Mouse (Mus musculus) hematopoietic stem cell, adult 5-6 weeks (primary cell): ENCODE results near the gene Ak1. TPM values are rescaled to one million over a fixed set of nuclear protein-coding genes. Genes with fewer than 3 reads are reported as not detected.

Source experiments
- ATAC-seq, 2 experiments: fragments of 125-278 bp in 1 of 2; replicated peaks in 1 of 2; 2 replicates each; pipeline ENCODE4 v1.8.0; 2016 to 2017; ENCODE audit warnings: inconsistent platforms in 2 of 2, mild to moderate bottlenecking in 2 of 2, moderate number of reproducible peaks in 2 of 2, low read depth in 1 of 2, moderate TSS enrichment in 1 of 2; ENCODE audit not compliant: low FRiP score in 2 of 2, poor library complexity in 2 of 2, severe bottlenecking in 2 of 2, insufficient read depth in 1 of 2, low TSS enrichment in 1 of 2
- total RNA-seq: library from RNA; stranded (forward); fragments of 172-1452, 232-1000 nt; gene quantifications from 2 replicates; pipeline ENCODE4 v1.2.3, GENCODE M21; 2017

Gene Ak1
- total RNA-seq, 1 experiment from 2014 or later = 13.1 TPM

DNA sequence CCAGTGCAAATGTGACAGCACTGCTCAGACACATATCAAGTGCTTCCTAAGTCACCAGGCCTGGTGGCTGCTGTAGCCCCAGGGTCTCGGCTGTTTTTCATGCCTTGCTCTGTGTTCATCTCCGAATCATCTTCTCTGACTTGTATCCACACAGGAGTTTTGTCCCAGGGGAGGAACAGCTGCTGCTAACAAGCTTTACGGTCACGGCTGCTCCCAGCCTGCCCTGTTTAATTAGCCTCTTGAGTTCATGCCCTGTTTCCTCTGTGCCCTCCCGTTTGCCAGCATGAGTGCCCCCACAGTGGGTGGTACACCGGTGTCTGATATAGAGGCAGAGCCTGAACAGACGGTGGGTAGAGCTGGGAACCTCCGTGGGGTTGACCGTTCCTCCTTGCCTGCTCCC, 3.5 kb upstream of the Ak1 start:
- no peak for ATAC-seq

DNA sequence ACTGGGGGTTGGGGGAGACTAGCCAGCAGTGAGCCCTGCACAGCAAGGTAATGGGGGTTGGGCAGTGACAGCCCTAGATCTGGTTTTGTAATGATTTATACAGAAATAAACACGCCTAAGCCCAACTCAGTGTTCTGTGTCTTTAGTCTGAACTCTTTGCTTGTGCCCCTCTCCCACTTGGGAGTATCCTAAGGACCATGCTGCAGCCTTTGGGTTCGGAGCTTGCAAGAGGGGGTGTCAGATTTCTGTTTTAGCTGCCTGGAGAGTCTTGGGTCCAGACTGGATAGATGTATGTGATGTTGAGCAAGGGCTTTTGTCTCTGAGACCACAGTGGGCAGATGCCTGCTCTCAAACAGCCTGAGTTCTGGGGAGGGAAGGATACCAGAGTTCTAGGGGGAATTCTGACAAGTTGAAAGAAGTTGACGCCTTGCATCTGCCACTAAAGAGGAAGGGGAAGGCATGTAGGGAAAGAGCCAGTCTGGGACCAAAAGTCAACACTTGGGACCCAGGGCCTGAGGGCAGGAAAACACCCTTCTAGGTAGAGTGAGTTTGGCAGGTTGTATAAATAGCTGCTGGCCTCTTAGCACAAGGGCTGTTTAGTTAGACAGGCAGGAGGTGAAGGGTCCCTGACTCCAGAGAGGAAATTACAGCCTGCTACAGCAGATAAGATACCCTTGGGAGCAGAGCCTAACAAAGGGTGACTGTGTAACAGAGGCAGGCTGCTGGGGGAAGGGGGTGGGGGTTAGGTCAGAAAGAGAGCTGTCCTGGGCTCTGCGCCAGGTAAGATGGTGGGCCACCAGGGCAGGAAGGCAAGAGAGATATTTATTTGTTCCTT, 659 bp upstream of the Ak1 start:
- ATAC-seq = no peak

GRCm38 (mm10) chr2:32624111-32624748, 2.7 kb downstream of the Ak1 start:
- no peak for ATAC-seq

GRCm38 (mm10) chr2:32625212-32625872, 3.8 kb downstream of the Ak1 start:
- peak in 1 of 2 experiments; percentile 23; a peak in 1 of 4 replicates for ATAC-seq

GRCm38 (mm10) chr2:32625873-32626694, 4.5 kb downstream of the Ak1 start:
- no peak for ATAC-seq

- ATAC-seq = no peak
Observed at GRCm38 (mm10) chr2:32627266-32628043, 5.9 kb downstream of the Ak1 start.

DNA sequence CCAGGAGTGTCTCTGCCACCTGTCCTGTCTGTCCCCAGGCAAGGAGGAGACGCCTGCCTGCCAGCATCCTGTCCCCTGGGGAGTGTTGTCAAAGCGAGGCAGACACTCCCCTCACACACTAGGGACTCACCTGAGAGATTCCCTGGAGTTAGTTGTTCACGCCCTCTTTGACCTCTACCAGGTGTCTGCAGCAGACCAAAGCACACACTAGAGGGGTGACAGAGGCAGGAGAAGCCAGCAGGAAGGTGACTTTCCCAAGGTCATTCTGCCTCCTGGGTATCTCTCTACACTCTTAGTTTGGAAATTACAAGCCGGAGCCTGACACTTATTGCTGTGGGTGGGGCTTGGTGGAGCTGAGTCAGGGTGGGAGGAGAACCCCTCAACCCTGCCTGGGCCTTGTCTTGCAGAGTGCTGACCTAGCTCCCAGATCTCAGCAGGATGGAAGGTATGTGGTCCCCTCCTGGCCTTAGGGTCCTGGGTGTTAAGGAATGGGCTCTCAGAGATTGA, 6.5 kb downstream of the Ak1 start:
- no peak for ATAC-seq

- ATAC-seq = no peak
Observed at GRCm38 (mm10) chr2:32628729-32629128, 7.2 kb downstream of the Ak1 start.

GRCm38 (mm10) chr2:32629276-32629976, 7.9 kb downstream of the Ak1 start:
- ATAC-seq = peak; percentile 54 to 62

DNA sequence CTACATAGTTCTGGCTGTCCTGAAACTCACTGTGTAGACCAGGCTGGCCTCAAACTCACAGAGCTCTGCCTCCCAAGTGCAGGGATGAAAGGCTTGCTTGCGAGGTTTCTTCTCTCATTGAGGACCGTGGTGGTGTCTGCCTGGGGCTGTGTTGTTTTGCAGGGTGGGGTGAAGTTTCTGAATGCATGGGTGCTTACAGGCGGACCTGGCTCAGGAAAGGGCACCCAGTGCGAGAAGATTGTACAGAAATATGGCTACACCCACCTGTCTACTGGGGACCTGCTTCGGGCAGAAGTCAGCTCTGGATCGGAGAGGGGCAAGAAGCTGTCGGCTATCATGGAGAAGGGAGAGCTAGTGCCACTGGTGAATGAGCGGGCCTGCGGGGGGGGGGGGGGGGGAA, 8.5 kb downstream of the Ak1 start:
- ATAC-seq = no peak

GRCm38 (mm10) chr2:32631046-32631445, 9.5 kb downstream of the Ak1 start:
- ATAC-seq = no peak

GRCm38 (mm10) chr2:32631737-32632394, 10.3 kb downstream of the Ak1 start:
- ATAC-seq = peak; percentile 75 to 81; a peak in 3 of 4 replicates

DNA sequence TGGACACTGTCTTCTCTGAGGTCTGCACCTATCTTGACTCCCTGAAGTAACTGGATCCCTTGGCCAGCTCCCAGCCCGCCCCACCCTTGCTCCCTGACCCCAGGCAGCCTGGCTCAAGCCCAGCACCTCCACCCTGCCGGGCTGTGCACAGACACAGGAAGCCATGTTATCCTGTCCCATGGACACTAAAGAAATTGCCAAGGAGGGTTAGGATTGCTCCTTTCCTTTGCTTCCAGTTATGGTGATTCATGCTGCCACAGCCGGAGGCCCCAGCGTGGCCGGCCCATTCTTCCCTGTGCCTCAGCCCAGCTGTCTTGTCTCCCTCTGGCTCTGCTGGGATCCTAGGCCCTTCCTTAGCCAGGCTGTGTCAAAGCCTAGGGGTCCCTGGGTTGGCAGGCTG, 12.1 kb downstream of the Ak1 start:
- no peak for ATAC-seq

- ATAC-seq = no peak
Observed at GRCm38 (mm10) chr2:32634277-32635105, 12.9 kb downstream of the Ak1 start.

DNA sequence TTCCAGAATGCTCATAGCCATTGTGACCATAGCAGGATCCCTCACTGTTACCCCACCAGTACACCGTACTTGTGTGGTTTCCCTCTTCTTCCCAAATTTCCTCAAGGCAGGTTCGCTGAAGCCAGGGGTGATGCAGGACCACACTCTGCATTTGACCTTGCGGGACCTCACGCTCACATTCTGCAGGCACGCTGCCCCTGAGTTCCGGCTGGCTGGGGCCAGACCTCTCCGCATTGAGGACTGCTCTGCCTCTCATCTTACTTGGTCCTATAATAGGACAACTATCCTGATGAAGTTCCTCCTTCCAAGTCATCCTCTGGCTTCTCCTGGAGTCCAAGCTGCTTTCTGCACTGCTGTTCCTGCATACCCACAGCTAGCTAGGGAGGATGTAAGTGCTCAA, 15.1 kb downstream of the Ak1 start:
- ATAC-seq = no peak
